Mouse (Mus musculus) cortical plate, adult 2 months (tissue): Measurements from ENCODE around the gene Dysf.

Source experiments
- CTCF ChIP-seq: fragments of 200-500 bp; IDR thresholded peaks from 2 replicates; pipeline ENCODE4 v1.5.1; 2011; ENCODE audit warnings: mild to moderate bottlenecking, control low read depth, low read length; ENCODE audit not compliant: insufficient read depth; ENCODE audit errors: extremely low read depth
- POLR2A ChIP-seq: fragments of 200-500 bp; IDR thresholded peaks from 2 replicates; pipeline ENCODE4 v1.6.1; 2011; ENCODE audit warnings: mild to moderate bottlenecking, low read length, control low read depth; ENCODE audit not compliant: insufficient read depth; ENCODE audit errors: extremely low read depth

GRCm38 (mm10) chr6:84044679-84045078 is 36.3 kb downstream of the Dysf start:
- TF ChIP-seq CTCF (no peak), POLR2A (no peak)
